Mouse (Mus musculus) small intestine, adult 2 months (tissue): ENCODE results near the gene Reln. TPM values are rescaled to one million over a fixed set of nuclear protein-coding genes. Genes with fewer than 3 reads are reported as not detected.

ENCODE experiments used
- H3K27ac ChIP-seq: fragments of 200-500 bp; 2 replicates; pipeline ENCODE4 v1.5.1; 2012; ENCODE audit warnings: low read depth, low read length, control low read depth, inconsistent platforms; ENCODE audit not compliant: insufficient read depth
- H3K27me3 ChIP-seq: fragments of 200-500 bp; 2 replicates; pipeline ENCODE4 v1.6.1; 2012; ENCODE audit warnings: mild to moderate bottlenecking, moderate library complexity, low read length, inconsistent platforms; ENCODE audit not compliant: control insufficient read depth, insufficient read depth
- H3K36me3 ChIP-seq: fragments of 200-500 bp; 2 replicates; pipeline ENCODE4 v1.6.1; 2012; ENCODE audit warnings: mild to moderate bottlenecking, low read length, control low read depth, inconsistent platforms; ENCODE audit not compliant: control insufficient read depth, insufficient read depth
- H3K4me1 ChIP-seq: fragments of 200-500 bp; 2 replicates; pipeline ENCODE4 v1.6.1; 2012; ENCODE audit warnings: low read length, inconsistent platforms, mixed read lengths; ENCODE audit not compliant: control insufficient read depth, insufficient read depth, insufficient read length
- H3K4me3 ChIP-seq: fragments of 200-500 bp; 2 replicates; pipeline ENCODE4 v1.5.1; 2012; ENCODE audit warnings: low read depth, mild to moderate bottlenecking, control low read depth, inconsistent platforms, low read length, moderate library complexity
- CTCF ChIP-seq: fragments of 200-500 bp; IDR thresholded peaks from 2 replicates; pipeline ENCODE4 v1.5.1; 2012; ENCODE audit warnings: low read depth, mild to moderate bottlenecking, control low read depth, inconsistent platforms, low read length, moderate library complexity, mixed read lengths; ENCODE audit not compliant: insufficient replicate concordance, insufficient read length; ENCODE audit errors: extremely low read depth
- POLR2A ChIP-seq: fragments of 200-500 bp; IDR thresholded peaks from 2 replicates; pipeline ENCODE4 v1.6.1; 2012; ENCODE audit warnings: low read depth, mild to moderate bottlenecking, control low read depth, inconsistent platforms, low read length, moderate library complexity
- WGBS: fragments of 180-500 bp; shearing (Covaris S2); methylation state at CpG from one replicate; pipeline ENCODE4 v1.1.7; 2018; 5-methylcytosine and 5-hydroxymethylcytosine counted together
- polyA plus RNA-seq: library from polyadenylated mRNA; depleted of rRNA; stranded (reverse); fragments of >200 nt; gene quantifications from 2 replicates; pipeline ENCODE4 v1.2.3, GENCODE M21; 2012

The Reln gene
- polyA plus RNA-seq, 1 experiment, result 15.3 TPM

DNA sequence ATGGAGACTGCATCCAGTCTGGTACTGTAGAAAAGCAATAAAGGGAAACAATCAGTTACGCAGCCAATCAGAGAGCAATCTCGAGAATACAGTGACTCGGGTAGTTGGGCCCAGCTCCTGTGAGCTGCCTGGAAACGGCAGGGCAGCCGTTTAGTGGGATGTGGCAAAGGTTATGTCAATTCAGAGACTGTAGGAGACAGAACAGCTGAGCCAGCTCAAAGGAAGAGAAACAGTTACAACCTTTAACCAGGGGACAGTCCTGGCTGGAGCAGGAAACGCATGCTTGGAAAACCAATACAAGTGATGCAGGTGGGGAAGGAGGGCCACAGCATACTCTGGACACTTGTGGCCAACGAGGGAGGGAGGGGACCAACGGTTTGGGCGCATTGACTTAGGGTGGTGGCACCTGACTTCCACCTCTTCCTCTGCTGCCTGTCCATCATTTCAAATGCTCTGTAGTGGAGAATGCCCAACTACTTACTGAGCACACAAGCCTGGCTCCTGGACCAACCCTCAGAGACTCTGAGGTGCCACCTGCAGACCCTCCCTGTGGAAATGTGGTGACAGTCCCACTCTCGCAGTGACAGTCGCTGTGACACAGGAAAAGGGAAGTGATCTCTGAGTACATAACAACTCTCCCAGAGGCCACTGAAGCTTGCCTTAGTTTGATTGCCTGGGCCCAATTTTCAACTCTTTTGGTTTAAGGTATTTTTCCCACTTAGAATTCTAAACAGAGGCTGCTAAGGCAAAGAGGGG lies 337.0 kb downstream of the Reln start:
- H3K27ac ChIP-seq, result no peak overlapping the region
- no peaks in the 10 kb centered on the region for H3K36me3 ChIP-seq
- no peaks in the 10 kb centered on the region for H3K27me3 ChIP-seq
- no peaks in the 10 kb centered on the region for H3K4me1 ChIP-seq
- WGBS, result 33% methylated on average over 11 of the region's 11 CpGs
- TF ChIP-seq POLR2A (no peak), CTCF (no peak)
- no peak overlapping the region for H3K4me3 ChIP-seq

- H3K4me1 ChIP-seq, result no peaks in the 10 kb centered on the region
- H3K36me3 ChIP-seq, result no peaks in the 10 kb centered on the region
- WGBS, result 50% methylated on average over 4 of the region's 4 CpGs
- TF ChIP-seq CTCF, result no peak
- TF ChIP-seq POLR2A, result no peak
- H3K4me3 ChIP-seq, result no peak overlapping the region
- no peak overlapping the region for H3K27ac ChIP-seq
- no peaks in the 10 kb centered on the region for H3K27me3 ChIP-seq
Measured at GRCm38 (mm10) chr5:22003858-22004257, 340.6 kb downstream of the Reln start.

DNA sequence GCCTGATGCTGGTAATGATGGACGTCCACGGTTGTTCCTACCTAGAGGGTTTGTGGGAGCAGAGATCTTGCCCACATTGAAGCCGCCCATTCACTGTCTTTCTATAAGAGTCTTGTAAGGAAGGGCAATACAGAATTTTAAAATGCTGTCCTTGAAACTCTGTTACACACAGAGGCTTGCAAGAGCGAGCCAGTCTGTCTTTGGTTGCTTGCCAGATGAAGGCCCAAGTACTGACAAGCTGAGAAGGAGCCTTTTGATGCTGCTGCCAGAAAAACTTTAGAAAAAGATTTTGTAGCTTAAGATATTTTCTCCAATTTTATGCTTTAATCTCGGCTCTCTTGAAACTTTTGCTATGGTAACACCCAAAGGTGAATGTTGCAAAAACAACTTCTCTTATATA lies 356.8 kb downstream of the Reln start:
- H3K36me3 ChIP-seq, result no peaks in the 10 kb centered on the region
- H3K27ac ChIP-seq, result no peak overlapping the region
- TF ChIP-seq CTCF, result no peak
- no peak for TF ChIP-seq POLR2A
- H3K4me3 ChIP-seq, result no peak overlapping the region
- H3K4me1 ChIP-seq, result no peaks in the 10 kb centered on the region
- H3K27me3 ChIP-seq, result no peaks in the 10 kb centered on the region
- 79% methylated on average over 5 of the region's 5 CpGs for WGBS

- 35% methylated on average over 4 of the region's 4 CpGs for WGBS
- H3K27me3 ChIP-seq, result no peaks in the 10 kb centered on the region
- TF ChIP-seq CTCF, result no peak
- no peak for TF ChIP-seq POLR2A
- H3K4me1 ChIP-seq, result no peaks in the 10 kb centered on the region
- H3K4me3 ChIP-seq, result no peak overlapping the region
- no peaks in the 10 kb centered on the region for H3K36me3 ChIP-seq
- H3K27ac ChIP-seq, result no peak overlapping the region
Measured at GRCm38 (mm10) chr5:21986311-21986710, 358.2 kb downstream of the Reln start.

GRCm38 (mm10) chr5:21983021-21983667 lies 361.4 kb downstream of the Reln start:
- 77% methylated on average over 3 of the region's 3 CpGs for WGBS
- TF ChIP-seq POLR2A, result no peak
- Histone ChIP-seq H3K27ac (no peak overlapping the region), H3K4me3 (no peak overlapping the region), H3K36me3 (no peaks in the 10 kb centered on the region), H3K4me1 (no peaks in the 10 kb centered on the region), H3K27me3 (no peaks in the 10 kb centered on the region)

GRCm38 (mm10) chr5:21981216-21981615 lies 363.3 kb downstream of the Reln start:
- TF ChIP-seq CTCF (no peak), POLR2A (no peak)
- 83% methylated on average over 3 of the region's 3 CpGs for WGBS
- no peak overlapping the region for H3K4me3 ChIP-seq
- H3K36me3 ChIP-seq, result no peaks in the 10 kb centered on the region
- H3K27me3 ChIP-seq, result no peaks in the 10 kb centered on the region
- H3K27ac ChIP-seq, result no peak overlapping the region
- H3K4me1 ChIP-seq, result no peaks in the 10 kb centered on the region

- Histone ChIP-seq H3K36me3 (no peaks in the 10 kb centered on the region), H3K4me3 (no peak overlapping the region), H3K27ac (no peak overlapping the region), H3K27me3 (no peaks in the 10 kb centered on the region), H3K4me1 (no peaks in the 10 kb centered on the region)
- WGBS, result 74% methylated on average over 3 of the region's 3 CpGs
- TF ChIP-seq CTCF, result no peak
- no peak for TF ChIP-seq POLR2A
Measured at GRCm38 (mm10) chr5:21980544-21980943, 364.0 kb downstream of the Reln start.
